Mouse (Mus musculus) left cerebral cortex, adult 18-20 months (tissue): ENCODE results near the gene Cald1. TPM values are rescaled to one million over a fixed set of nuclear protein-coding genes. Genes with fewer than 3 reads are reported as not detected.

Source experiments
- total RNA-seq, 2 experiments: library from RNA; stranded (reverse); gene quantifications; 2 replicates each; pipeline ENCODE4 v1.2.3; 2021

The Cald1 gene
- total RNA-seq, 2 experiments from 2014 or later = 22.1 to 24.6 TPM

Other genes with a start within 250 kb of the Cald1 start
- under 1 TPM; 0.44 to 0.98 TPM for gene Akr1b8, start 244.4 kb upstream of the Cald1 start, total RNA-seq
- gene Akr1b10, start 214.3 kb upstream of the Cald1 start, total RNA-seq = 10 to 100 TPM; 20.0 to 24.9 TPM
- gene Akr1b7, start 186.2 kb upstream of the Cald1 start, total RNA-seq = not detected
- 10 to 100 TPM; 58.5 to 66.9 TPM for gene Bpgm, start 122.3 kb upstream of the Cald1 start, total RNA-seq
- 10 to 100 TPM; 13.5 to 15.7 TPM for gene Agbl3, start 181.9 kb downstream of the Cald1 start, total RNA-seq